Mouse (Mus musculus) heart, embryonic 13.5 days (tissue): ENCODE measurements around the gene Slc15a5. TPM values are rescaled to one million over a fixed set of nuclear protein-coding genes. Genes with fewer than 3 reads are reported as not detected.

Experiments used
- ATAC-seq: fragments of 200-750 bp; cut with Nextera tagmentation; 2 replicates; pipeline ENCODE4 v1.8.0; 2017; ENCODE audit warnings: moderate TSS enrichment; ENCODE audit not compliant: insufficient number of reproducible peaks, low FRiP score, low TSS enrichment; ENCODE audit errors: extremely low read depth
- H3K27ac ChIP-seq: fragments of 300-500 bp; sonication (generic); replicated peaks from 2 replicates; pipeline ENCODE4 v1.5.1; 2015; ENCODE audit warnings: moderate library complexity, mild to moderate bottlenecking, inconsistent platforms
- H3K27me3 ChIP-seq: fragments of 300-500 bp; sonication (generic); replicated peaks from 2 replicates; pipeline ENCODE4 v1.6.1; 2015; ENCODE audit warnings: mild to moderate bottlenecking, inconsistent platforms
- H3K36me3 ChIP-seq: fragments of 300-500 bp; sonication (generic); 2 replicates; pipeline ENCODE4 v1.6.1; 2015; ENCODE audit warnings: mild to moderate bottlenecking, inconsistent platforms
- H3K4me1 ChIP-seq: fragments of 300-500 bp; sonication (generic); 2 replicates; pipeline ENCODE4 v1.6.1; 2015; ENCODE audit warnings: inconsistent platforms
- H3K4me2 ChIP-seq: fragments of 300-500 bp; sonication (generic); 2 replicates; pipeline ENCODE4 v1.6.1; 2015; ENCODE audit warnings: inconsistent platforms, mild to moderate bottlenecking, moderate library complexity
- H3K4me3 ChIP-seq: fragments of 300-500 bp; sonication (generic); 2 replicates; pipeline ENCODE4 v1.5.1; 2015; ENCODE audit warnings: moderate library complexity, mild to moderate bottlenecking, inconsistent platforms
- H3K9ac ChIP-seq: fragments of 300-500 bp; sonication (generic); 2 replicates; pipeline ENCODE4 v1.6.1; 2015; ENCODE audit warnings: inconsistent platforms, mild to moderate bottlenecking, moderate library complexity
- H3K9me3 ChIP-seq: fragments of 300-500 bp; sonication (generic); 2 replicates; pipeline ENCODE4 v1.6.1; 2016; ENCODE audit warnings: inconsistent platforms
- WGBS: fragments of 180-500 bp; shearing (Covaris S2); methylation state at CpG from one replicate; pipeline ENCODE4 v1.1.7; 2015; ENCODE audit warnings: mixed read lengths; 5-methylcytosine and 5-hydroxymethylcytosine counted together
- polyA plus RNA-seq: library from polyadenylated mRNA; unstranded; fragments of >200 nt; fragmentation: Nextera tagmentation; extraction: Ambion mirVana; gene quantifications from 2 replicates; pipeline ENCODE4 v1.2.1, GENCODE M21; 2015

Gene Slc15a5
- polyA plus RNA-seq, 1 experiment from 2014 or later: not detected

- no peak overlapping the region for H3K9ac ChIP-seq
- H3K4me3 ChIP-seq: no peak overlapping the region
- ATAC-seq: no peak
- no peaks in the 10 kb centered on the region for H3K4me1 ChIP-seq
- peak overlapping the region; percentile 42 for H3K4me2 ChIP-seq
- H3K36me3 ChIP-seq: no peaks in the 10 kb centered on the region
- H3K9me3 ChIP-seq: no peaks in the 10 kb centered on the region
- H3K27ac ChIP-seq: no peak overlapping the region
- H3K27me3 ChIP-seq: no peaks in the 10 kb centered on the region
- 67% methylated on average over 27 of the region's 27 CpGs for WGBS
Observed at GRCm38 (mm10) chr6:138006525-138007251, 73.0 kb downstream of the Slc15a5 start.

DNA sequence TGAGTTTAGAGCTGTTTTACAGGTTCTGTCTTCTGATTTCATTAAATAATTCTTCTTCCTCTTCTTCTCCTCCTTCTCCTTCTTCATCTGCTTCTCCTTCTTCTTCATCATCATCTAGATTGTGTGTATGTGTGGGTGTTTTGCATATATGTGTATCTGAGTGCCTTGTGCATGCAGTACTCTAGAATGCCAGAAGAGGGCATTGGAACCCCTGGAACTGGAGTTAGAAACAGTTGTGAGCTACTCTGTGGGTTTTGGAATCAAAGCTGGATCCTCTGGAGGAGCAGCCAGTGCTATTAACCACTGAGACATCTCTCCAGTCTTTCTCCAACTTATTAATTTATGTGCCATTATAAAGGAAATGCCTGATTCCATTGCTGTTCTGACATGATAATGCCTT, 89.9 kb downstream of the Slc15a5 start:
- no peak overlapping the region for H3K9ac ChIP-seq
- H3K4me3 ChIP-seq: no peak overlapping the region
- H3K4me1 ChIP-seq: 0 out of 2 replicates have a peak, but pooled peaks cover 5% of the 10 kb centered on the region
- no peak for ATAC-seq
- H3K27ac ChIP-seq: no peak overlapping the region
- H3K9me3 ChIP-seq: no peaks in the 10 kb centered on the region
- no peaks in the 10 kb centered on the region for H3K36me3 ChIP-seq
- H3K27me3 ChIP-seq: no peaks in the 10 kb centered on the region
- no peak overlapping the region for H3K4me2 ChIP-seq

DNA sequence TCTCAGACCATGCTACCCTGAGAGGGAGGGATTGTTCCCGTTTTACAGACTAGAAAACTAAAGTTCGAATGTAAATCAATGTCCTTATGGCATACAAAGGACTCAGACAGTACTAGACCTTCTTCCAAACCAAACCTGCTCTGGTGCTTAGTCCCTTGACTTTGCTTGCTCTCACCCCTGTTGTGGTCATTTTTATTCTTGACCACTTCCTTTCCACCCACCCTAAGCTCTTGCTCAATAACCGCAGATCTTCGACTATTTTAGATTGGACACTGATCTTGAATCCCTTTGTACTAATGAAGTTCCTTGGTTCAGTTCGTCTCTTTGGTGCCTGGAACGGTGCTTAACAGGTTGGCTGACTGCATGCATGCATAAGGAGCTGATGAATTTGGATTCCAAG, 94.5 kb downstream of the Slc15a5 start:
- WGBS: 77% methylated on average over 6 of the region's 6 CpGs
- Histone ChIP-seq H3K27me3 (no peaks in the 10 kb centered on the region), H3K4me2 (no peak overlapping the region), H3K27ac (no peak overlapping the region), H3K9me3 (no peaks in the 10 kb centered on the region), H3K9ac (no peak overlapping the region), H3K4me1 (no peaks in the 10 kb centered on the region), H3K36me3 (no peaks in the 10 kb centered on the region), H3K4me3 (no peak overlapping the region)
- no peak for ATAC-seq

DNA sequence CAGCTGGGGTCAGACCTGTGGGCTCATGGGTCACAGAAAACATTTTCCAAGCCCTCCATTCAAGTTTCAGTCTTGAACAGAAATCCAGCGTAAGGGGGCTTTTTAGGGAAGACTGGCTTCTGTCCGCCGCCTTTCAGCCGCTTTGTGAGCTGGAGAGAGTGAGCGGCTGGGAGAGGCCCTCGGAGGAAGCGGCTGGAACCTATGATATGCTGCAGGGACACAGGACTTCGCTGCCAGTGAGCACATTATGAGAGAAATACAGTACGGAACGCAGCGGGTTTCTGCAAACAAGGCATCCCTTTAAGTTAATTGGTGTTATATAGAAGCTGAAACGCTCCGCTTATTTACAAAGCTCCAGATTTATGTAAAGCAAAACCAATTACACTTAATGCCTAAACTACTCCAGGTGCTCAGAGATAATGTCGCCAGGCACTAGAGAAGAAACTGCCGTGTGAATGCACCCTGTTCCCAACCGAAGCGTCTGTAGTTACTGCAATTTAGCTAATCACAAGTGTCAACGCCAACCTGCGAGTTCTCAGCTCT, 97.5 kb downstream of the Slc15a5 start:
- 56% methylated on average over 19 of the region's 19 CpGs for WGBS
- no peak overlapping the region for H3K27ac ChIP-seq
- no peak overlapping the region for H3K4me3 ChIP-seq
- H3K4me2 ChIP-seq: no peak overlapping the region
- H3K4me1 ChIP-seq: no peaks in the 10 kb centered on the region
- H3K9me3 ChIP-seq: no peaks in the 10 kb centered on the region
- no peaks in the 10 kb centered on the region for H3K36me3 ChIP-seq
- no peak overlapping the region for H3K9ac ChIP-seq
- no peaks in the 10 kb centered on the region for H3K27me3 ChIP-seq
- no peak for ATAC-seq

GRCm38 (mm10) chr6:137980905-137981696, 98.6 kb downstream of the Slc15a5 start:
- H3K27ac ChIP-seq: no peak overlapping the region
- H3K4me3 ChIP-seq: no peak overlapping the region
- no peaks in the 10 kb centered on the region for H3K27me3 ChIP-seq
- H3K36me3 ChIP-seq: no peaks in the 10 kb centered on the region
- no peak for ATAC-seq
- 74% methylated on average over 10 of the region's 10 CpGs for WGBS
- H3K4me1 ChIP-seq: no peaks in the 10 kb centered on the region
- H3K4me2 ChIP-seq: no peak overlapping the region
- no peak overlapping the region for H3K9ac ChIP-seq
- no peaks in the 10 kb centered on the region for H3K9me3 ChIP-seq

DNA sequence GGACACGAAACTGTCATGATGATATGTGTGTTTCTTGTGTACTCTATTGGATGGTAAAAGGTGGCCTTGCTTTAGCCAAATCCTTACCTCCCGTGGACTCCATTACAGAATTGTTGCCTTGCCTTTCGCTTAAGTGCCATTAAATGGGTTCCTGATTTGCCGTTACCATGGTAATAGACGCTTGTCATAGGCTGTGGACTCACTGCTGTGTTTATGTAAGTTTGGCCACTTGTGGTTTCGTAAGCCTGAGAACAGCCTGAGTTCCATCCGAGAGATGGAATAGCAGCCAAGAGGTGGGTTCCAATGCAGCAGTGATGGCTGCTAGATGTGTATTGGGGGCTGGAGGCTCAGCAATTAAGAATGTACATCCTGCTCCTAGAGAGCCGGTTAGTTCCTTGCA, 99.3 kb downstream of the Slc15a5 start:
- ATAC-seq: no peak
- Histone ChIP-seq H3K9ac (no peak overlapping the region), H3K9me3 (no peaks in the 10 kb centered on the region), H3K4me3 (no peak overlapping the region), H3K27ac (no peak overlapping the region), H3K36me3 (no peaks in the 10 kb centered on the region), H3K27me3 (no peaks in the 10 kb centered on the region), H3K4me2 (no peak overlapping the region), H3K4me1 (no peaks in the 10 kb centered on the region)
- WGBS: 77% methylated on average over 8 of the region's 8 CpGs

DNA sequence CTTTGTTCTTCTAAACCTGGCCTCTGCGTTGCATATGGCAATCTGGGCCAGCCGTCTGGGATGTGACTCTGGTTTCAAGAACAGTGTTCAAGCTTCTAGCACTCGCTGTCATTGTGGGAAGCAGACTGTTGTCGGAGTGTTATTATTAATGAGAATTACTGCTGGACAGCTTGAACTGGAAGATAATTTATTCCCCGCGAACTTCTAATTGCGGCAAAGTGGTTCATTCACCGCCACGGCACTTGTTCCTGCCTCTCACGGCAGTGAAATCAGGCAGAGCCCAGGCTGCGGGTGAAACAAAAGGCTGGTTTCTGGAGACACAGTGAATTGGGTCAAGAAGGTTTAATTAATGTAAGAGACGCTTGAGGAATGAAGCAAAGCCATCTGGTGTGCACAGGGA, 99.9 kb downstream of the Slc15a5 start:
- H3K4me3 ChIP-seq: no peak overlapping the region
- no peaks in the 10 kb centered on the region for H3K36me3 ChIP-seq
- H3K4me1 ChIP-seq: no peaks in the 10 kb centered on the region
- no peak overlapping the region for H3K9ac ChIP-seq
- H3K9me3 ChIP-seq: peaks cover 4% of the 10 kb centered on the region; the same call in 1 of the 2 replicates
- 80% methylated on average over 12 of the region's 12 CpGs for WGBS
- H3K4me2 ChIP-seq: no peak overlapping the region
- H3K27me3 ChIP-seq: no peaks in the 10 kb centered on the region
- no peak for ATAC-seq
- no peak overlapping the region for H3K27ac ChIP-seq

GRCm38 (mm10) chr6:137976021-137976420, 103.7 kb downstream of the Slc15a5 start:
- H3K9me3 ChIP-seq: peaks cover 4% of the 10 kb centered on the region; the same call in 1 of the 2 replicates
- ATAC-seq: no peak

GRCm38 (mm10) chr6:137963703-137964102, 116.0 kb downstream of the Slc15a5 start:
- Histone ChIP-seq H3K4me1 (0 out of 2 replicates have a peak, but pooled peaks cover 2% of the 10 kb centered on the region), H3K4me3 (no peak overlapping the region), H3K9ac (no peak overlapping the region), H3K27me3 (no peaks in the 10 kb centered on the region), H3K27ac (no peak overlapping the region), H3K4me2 (no peak overlapping the region), H3K36me3 (no peaks in the 10 kb centered on the region), H3K9me3 (no peaks in the 10 kb centered on the region)
- WGBS: 72% methylated on average over 7 of the region's 7 CpGs
- no peak for ATAC-seq

More at GRCm38 (mm10) chr6:137976021-137976420, 103.7 kb downstream of the Slc15a5 start:
- WGBS: 83% methylated on average over 3 of the region's 3 CpGs
- Histone ChIP-seq H3K36me3 (no peaks in the 10 kb centered on the region), H3K4me1 (no peaks in the 10 kb centered on the region), H3K4me3 (no peak overlapping the region), H3K4me2 (no peak overlapping the region), H3K27ac (no peak overlapping the region), H3K27me3 (no peaks in the 10 kb centered on the region), H3K9ac (no peak overlapping the region)

- WGBS: 65% methylated on average over 4 of the region's 4 CpGs
- no peak overlapping the region for H3K4me2 ChIP-seq
Observed at GRCm38 (mm10) chr6:137962836-137963235, 116.9 kb downstream of the Slc15a5 start.

GRCm38 (mm10) chr6:137960023-137960778, 119.5 kb downstream of the Slc15a5 start:
- Histone ChIP-seq H3K4me3 (no peak overlapping the region), H3K27ac (no peak overlapping the region), H3K4me1 (no peaks in the 10 kb centered on the region), H3K9me3 (no peaks in the 10 kb centered on the region), H3K36me3 (no peaks in the 10 kb centered on the region), H3K9ac (no peak overlapping the region), H3K27me3 (no peaks in the 10 kb centered on the region), H3K4me2 (no peak overlapping the region)
- ATAC-seq: no peak
- WGBS: 75% methylated on average over 4 of the region's 4 CpGs

More at GRCm38 (mm10) chr6:137962836-137963235, 116.9 kb downstream of the Slc15a5 start:
- Histone ChIP-seq H3K36me3 (no peaks in the 10 kb centered on the region), H3K9me3 (no peaks in the 10 kb centered on the region), H3K27ac (no peak overlapping the region), H3K9ac (no peak overlapping the region), H3K27me3 (no peaks in the 10 kb centered on the region), H3K4me3 (no peak overlapping the region), H3K4me1 (no peaks in the 10 kb centered on the region)
- no peak for ATAC-seq
